Mouse (Mus musculus): ENCODE measurements around the gene Cnih4. TPM values are rescaled to one million over a fixed set of nuclear protein-coding genes. Genes with fewer than 3 reads are reported as not detected.

Gene Cnih4
- polyA plus RNA-seq, 1 experiment from 2014 or later, result 82.7 TPM

- Histone ChIP-seq H3K4me3 (ENCODE audit: low read depth, low read length) (peak overlapping the region; percentile 89), H3K36me3 (ENCODE audit: control insufficient read depth, insufficient read depth, low read length) (peaks cover 7% of the 10 kb centered on the region; the same call in 1 of the 2 replicates), H3K27ac (ENCODE audit: low read depth, low read length) (peak overlapping the region; percentile 91), H3K4me1 (replicated peaks; ENCODE audit: control insufficient read depth, insufficient read depth, low read length) (peaks cover 13% of the 10 kb centered on the region), H3K4me2 (peak overlapping the region; percentile 70), H3K9ac (ENCODE audit: low read depth, low read length) (peak overlapping the region; percentile 86), H3K9me3 (ENCODE audit: control insufficient read depth, low read length) (no peaks in the 10 kb centered on the region), H3K27me3 (replicated peaks; ENCODE audit: control insufficient read depth, insufficient read depth, low read length) (no peaks in the 10 kb centered on the region)
- WGBS, result 13% methylated on average over 12 of the region's 12 CpGs
- ATAC-seq (replicated peaks; ENCODE audit: low FRiP score), result no peak
- no peak for DNase-seq (ENCODE audit: low spot score)
Observed at GRCm38 (mm10) chr1:181144966-181145365, 473 bp downstream of the Cnih4 start.

GRCm38 (mm10) chr1:181146187-181146586 is 1.7 kb downstream of the Cnih4 start:
- Histone ChIP-seq H3K4me1 (replicated peaks; ENCODE audit: control insufficient read depth, insufficient read depth, low read length) (peaks cover 16% of the 10 kb centered on the region), H3K9me3 (ENCODE audit: control insufficient read depth, low read length) (no peaks in the 10 kb centered on the region), H3K27ac (ENCODE audit: low read depth, low read length) (no peak overlapping the region), H3K4me3 (ENCODE audit: low read depth, low read length) (no peak overlapping the region), H3K4me2 (peak overlapping the region; percentile 70), H3K36me3 (ENCODE audit: control insufficient read depth, insufficient read depth, low read length) (peaks cover 5% of the 10 kb centered on the region; the same call in 1 of the 2 replicates), H3K27me3 (replicated peaks; ENCODE audit: control insufficient read depth, insufficient read depth, low read length) (no peaks in the 10 kb centered on the region), H3K9ac (ENCODE audit: low read depth, low read length) (no peak overlapping the region)
- no peak for DNase-seq (ENCODE audit: low spot score)
- ATAC-seq (replicated peaks; ENCODE audit: low FRiP score), result no peak
- 76% methylated on average over 2 of the region's 2 CpGs for WGBS

GRCm38 (mm10) chr1:181148540-181148939 is 4.0 kb downstream of the Cnih4 start:
- no peak overlapping the region for H3K4me3 ChIP-seq (ENCODE audit: low read depth, low read length)
- 44% methylated on average over 5 of the region's 5 CpGs for WGBS
- ATAC-seq (replicated peaks; ENCODE audit: low FRiP score), result no peak
- no peak overlapping the region for H3K9ac ChIP-seq (ENCODE audit: low read depth, low read length)
- peak overlapping the region; percentile 44 for H3K4me2 ChIP-seq
- peak overlapping the region; percentile 59; the same call in 1 of the 2 replicates for H3K27ac ChIP-seq (ENCODE audit: low read depth, low read length)
- H3K27me3 ChIP-seq (replicated peaks; ENCODE audit: control insufficient read depth, insufficient read depth, low read length), result no peaks in the 10 kb centered on the region
- no peaks in the 10 kb centered on the region for H3K36me3 ChIP-seq (ENCODE audit: control insufficient read depth, insufficient read depth, low read length)
- H3K4me1 ChIP-seq (replicated peaks; ENCODE audit: control insufficient read depth, insufficient read depth, low read length), result peaks cover 13% of the 10 kb centered on the region
- no peaks in the 10 kb centered on the region for H3K9me3 ChIP-seq (ENCODE audit: control insufficient read depth, low read length)
- DNase-seq (ENCODE audit: low spot score), result no peak

GRCm38 (mm10) chr1:181149373-181150017 is 5.0 kb downstream of the Cnih4 start:
- WGBS, result 75% methylated on average over 3 of the region's 3 CpGs
- Histone ChIP-seq H3K4me2 (no peak overlapping the region), H3K4me1 (replicated peaks; ENCODE audit: control insufficient read depth, insufficient read depth, low read length) (peaks cover 13% of the 10 kb centered on the region), H3K9ac (ENCODE audit: low read depth, low read length) (no peak overlapping the region), H3K36me3 (ENCODE audit: control insufficient read depth, insufficient read depth, low read length) (no peaks in the 10 kb centered on the region), H3K27ac (ENCODE audit: low read depth, low read length) (no peak overlapping the region), H3K27me3 (replicated peaks; ENCODE audit: control insufficient read depth, insufficient read depth, low read length) (no peaks in the 10 kb centered on the region), H3K9me3 (ENCODE audit: control insufficient read depth, low read length) (no peaks in the 10 kb centered on the region), H3K4me3 (ENCODE audit: low read depth, low read length) (no peak overlapping the region)
- ATAC-seq (replicated peaks; ENCODE audit: low FRiP score) (no peak), DNase-seq (ENCODE audit: low spot score) (no peak)

- H3K9me3 ChIP-seq (ENCODE audit: control insufficient read depth, low read length), result no peaks in the 10 kb centered on the region
- 65% methylated on average over 3 of the region's 3 CpGs for WGBS
- H3K27me3 ChIP-seq (replicated peaks; ENCODE audit: control insufficient read depth, insufficient read depth, low read length), result no peaks in the 10 kb centered on the region
- no peaks in the 10 kb centered on the region for H3K36me3 ChIP-seq (ENCODE audit: control insufficient read depth, insufficient read depth, low read length)
- peak overlapping the region; percentile 12; the same call in 1 of the 2 replicates for H3K4me2 ChIP-seq
- peaks cover 13% of the 10 kb centered on the region for H3K4me1 ChIP-seq (replicated peaks; ENCODE audit: control insufficient read depth, insufficient read depth, low read length)
- H3K9ac ChIP-seq (ENCODE audit: low read depth, low read length), result no peak overlapping the region
- DNase-seq (ENCODE audit: low spot score) (no peak), ATAC-seq (replicated peaks; ENCODE audit: low FRiP score) (peak; percentile 7; the same call in 1 of the 2 replicates)
- H3K27ac ChIP-seq (ENCODE audit: low read depth, low read length), result no peak overlapping the region
- H3K4me3 ChIP-seq (ENCODE audit: low read depth, low read length), result peak overlapping the region; percentile 88
Observed at GRCm38 (mm10) chr1:181150431-181150826, 5.9 kb downstream of the Cnih4 start.

GRCm38 (mm10) chr1:181150827-181151534 is 6.5 kb downstream of the Cnih4 start:
- Histone ChIP-seq H3K36me3 (ENCODE audit: control insufficient read depth, insufficient read depth, low read length) (no peaks in the 10 kb centered on the region), H3K27ac (ENCODE audit: low read depth, low read length) (peak overlapping the region; percentile 53), H3K4me1 (replicated peaks; ENCODE audit: control insufficient read depth, insufficient read depth, low read length) (peaks cover 13% of the 10 kb centered on the region), H3K9me3 (ENCODE audit: control insufficient read depth, low read length) (no peaks in the 10 kb centered on the region), H3K9ac (ENCODE audit: low read depth, low read length) (peak overlapping the region; percentile 89), H3K4me2 (peak overlapping the region; percentile 68), H3K4me3 (ENCODE audit: low read depth, low read length) (peak overlapping the region; percentile 88), H3K27me3 (replicated peaks; ENCODE audit: control insufficient read depth, insufficient read depth, low read length) (no peaks in the 10 kb centered on the region)
- DNase-seq (ENCODE audit: low spot score) (peak; percentile 85), ATAC-seq (replicated peaks; ENCODE audit: low FRiP score) (peak; percentile 84)
- WGBS, result under 1% methylated on average over 59 of the region's 59 CpGs

GRCm38 (mm10) chr1:181151541-181151940 is 7.0 kb downstream of the Cnih4 start:
- H3K36me3 ChIP-seq (ENCODE audit: control insufficient read depth, insufficient read depth, low read length), result no peaks in the 10 kb centered on the region
- H3K9me3 ChIP-seq (ENCODE audit: control insufficient read depth, low read length), result no peaks in the 10 kb centered on the region
- DNase-seq (ENCODE audit: low spot score) (no peak), ATAC-seq (replicated peaks; ENCODE audit: low FRiP score) (no peak)
- H3K27ac ChIP-seq (ENCODE audit: low read depth, low read length), result no peak overlapping the region
- H3K27me3 ChIP-seq (replicated peaks; ENCODE audit: control insufficient read depth, insufficient read depth, low read length), result no peaks in the 10 kb centered on the region
- H3K4me3 ChIP-seq (ENCODE audit: low read depth, low read length), result peak overlapping the region; percentile 88
- WGBS, result 37% methylated on average over 5 of the region's 5 CpGs
- H3K4me1 ChIP-seq (replicated peaks; ENCODE audit: control insufficient read depth, insufficient read depth, low read length), result peaks cover 13% of the 10 kb centered on the region
- H3K4me2 ChIP-seq, result peak overlapping the region; percentile 68
- H3K9ac ChIP-seq (ENCODE audit: low read depth, low read length), result peak overlapping the region; percentile 89

- no peaks in the 10 kb centered on the region for H3K9me3 ChIP-seq (ENCODE audit: control insufficient read depth, low read length)
- no peak for ATAC-seq (replicated peaks; ENCODE audit: low FRiP score)
- WGBS, result 75% methylated on average over 2 of the region's 2 CpGs
- peaks cover 9% of the 10 kb centered on the region for H3K36me3 ChIP-seq (ENCODE audit: control insufficient read depth, insufficient read depth, low read length)
- no peaks in the 10 kb centered on the region for H3K27me3 ChIP-seq (replicated peaks; ENCODE audit: control insufficient read depth, insufficient read depth, low read length)
- no peak overlapping the region for H3K4me3 ChIP-seq (ENCODE audit: low read depth, low read length)
- H3K4me2 ChIP-seq, result no peak overlapping the region
- no peak overlapping the region for H3K9ac ChIP-seq (ENCODE audit: low read depth, low read length)
- no peaks in the 10 kb centered on the region for H3K4me1 ChIP-seq (replicated peaks; ENCODE audit: control insufficient read depth, insufficient read depth, low read length)
- no peak overlapping the region for H3K27ac ChIP-seq (ENCODE audit: low read depth, low read length)
- DNase-seq (ENCODE audit: low spot score), result no peak
Observed at GRCm38 (mm10) chr1:181167816-181168215, 23.3 kb downstream of the Cnih4 start.

Measured in liver, embryonic 11.5 days (tissue).